Mouse (Mus musculus) cortical plate, adult 2 months (tissue): ENCODE data around the gene Tspan32. TPM values are rescaled to one million over a fixed set of nuclear protein-coding genes. Genes with fewer than 3 reads are reported as not detected.

ENCODE experiments used
- H3K27ac ChIP-seq: fragments of 200-500 bp; 2 replicates; pipeline ENCODE4 v1.5.1; 2012; ENCODE audit warnings: low read length, control low read depth, inconsistent platforms; ENCODE audit not compliant: insufficient read depth
- H3K4me1 ChIP-seq: fragments of 200-500 bp; 2 replicates; pipeline ENCODE4 v1.6.1; 2011; ENCODE audit warnings: low read length; ENCODE audit not compliant: control insufficient read depth, insufficient read depth
- H3K4me3 ChIP-seq: fragments of 200-500 bp; 2 replicates; pipeline ENCODE4 v1.5.1; 2011; ENCODE audit warnings: mild to moderate bottlenecking, low read length, control low read depth; ENCODE audit not compliant: insufficient read depth
- CTCF ChIP-seq: fragments of 200-500 bp; IDR thresholded peaks from 2 replicates; pipeline ENCODE4 v1.5.1; 2011; ENCODE audit warnings: mild to moderate bottlenecking, control low read depth, low read length; ENCODE audit not compliant: insufficient read depth; ENCODE audit errors: extremely low read depth
- POLR2A ChIP-seq: fragments of 200-500 bp; IDR thresholded peaks from 2 replicates; pipeline ENCODE4 v1.6.1; 2011; ENCODE audit warnings: mild to moderate bottlenecking, low read length, control low read depth; ENCODE audit not compliant: insufficient read depth; ENCODE audit errors: extremely low read depth
- polyA plus RNA-seq: library from polyadenylated mRNA; depleted of rRNA; stranded (reverse); fragments of >200 nt; gene quantifications from 2 replicates; pipeline ENCODE4 v1.2.3, GENCODE M21; 2012; rRNA removed

Gene Tspan32
- polyA plus RNA-seq, 1 experiment, result 0.44 TPM

GRCm38 (mm10) chr7:143062704-143063103, 57.9 kb downstream of the Tspan32 start:
- Histone ChIP-seq H3K27ac (no peak overlapping the region), H3K4me3 (no peak overlapping the region), H3K4me1 (peaks cover 24% of the 10 kb centered on the region)
- no peak for TF ChIP-seq CTCF
- no peak for TF ChIP-seq POLR2A

GRCm38 (mm10) chr7:143064226-143064625, 59.4 kb downstream of the Tspan32 start:
- Histone ChIP-seq H3K4me1 (peaks cover 12% of the 10 kb centered on the region), H3K4me3 (no peak overlapping the region), H3K27ac (no peak overlapping the region)
- no peak for TF ChIP-seq CTCF
- TF ChIP-seq POLR2A, result no peak

- no peak for TF ChIP-seq CTCF
- TF ChIP-seq POLR2A, result no peak
Measured at GRCm38 (mm10) chr7:143065692-143066091, 60.8 kb downstream of the Tspan32 start.

GRCm38 (mm10) chr7:143067469-143067868, 62.6 kb downstream of the Tspan32 start:
- Histone ChIP-seq H3K27ac (no peak overlapping the region), H3K4me1 (peaks cover 2% of the 10 kb centered on the region; the same call in 1 of the 2 replicates), H3K4me3 (no peak overlapping the region)
- TF ChIP-seq POLR2A (no peak), CTCF (no peak)

More at GRCm38 (mm10) chr7:143065692-143066091, 60.8 kb downstream of the Tspan32 start:
- Histone ChIP-seq H3K4me1 (peaks cover 8% of the 10 kb centered on the region), H3K4me3 (no peak overlapping the region), H3K27ac (no peak overlapping the region)

GRCm38 (mm10) chr7:143067897-143068296, 63.1 kb downstream of the Tspan32 start:
- TF ChIP-seq POLR2A (no peak), CTCF (no peak)
- no peak overlapping the region for H3K27ac ChIP-seq
- H3K4me3 ChIP-seq, result no peak overlapping the region; the same call in 1 of the 2 replicates
- peaks cover 2% of the 10 kb centered on the region; the same call in 1 of the 2 replicates for H3K4me1 ChIP-seq

GRCm38 (mm10) chr7:143068316-143068881, 63.6 kb downstream of the Tspan32 start:
- H3K4me3 ChIP-seq, result peak overlapping the region; percentile 14
- peak overlapping the region; percentile 63 for H3K27ac ChIP-seq
- no peak for TF ChIP-seq CTCF
- peaks cover 2% of the 10 kb centered on the region; the same call in 1 of the 2 replicates for H3K4me1 ChIP-seq

- H3K27ac ChIP-seq, result peak within 1 kb of the TSS; percentile 63
- H3K4me1 ChIP-seq, result peaks cover 2% of the 10 kb centered on the region; the same call in 1 of the 2 replicates
- TF ChIP-seq CTCF (no peak), POLR2A (peak; percentile 73; the same call in 1 of the 2 replicates)
- peak within 1 kb of the TSS; percentile 84 for H3K4me3 ChIP-seq
Measured at GRCm38 (mm10) chr7:143068882-143069591, 64.2 kb downstream of the Tspan32 start, which contains the start of gene Tssc4. Tssc4 (plus strand) TSS chr7:143069249.

Other genes starting within 250 kb of the Tspan32 start
- 1.7 and 1.8 TPM in 2 replicates for gene Th, start 73.9 kb upstream of the Tspan32 start, polyA plus RNA-seq
- gene Ascl2, start 35.8 kb upstream of the Tspan32 start, polyA plus RNA-seq, result 0.51 and 0.81 TPM in 2 replicates
- 638 and 653 TPM in 2 replicates for gene Cd81, start 47.7 kb downstream of the Tspan32 start, polyA plus RNA-seq
- gene Tssc4, start 64.2 kb downstream of the Tspan32 start, polyA plus RNA-seq, result 71.6 and 74.4 TPM in 2 replicates
- not detected in 2 replicates for gene Trpm5, start 89.6 kb downstream of the Tspan32 start, polyA plus RNA-seq
- gene Kcnq1, start 101.3 kb downstream of the Tspan32 start, polyA plus RNA-seq, result 0.62 and 0.79 TPM in 2 replicates